Mouse (Mus musculus) olfactory bulb, adult 2 months (tissue): ENCODE measurements around the gene Gnat2.

Experiments used
- CTCF ChIP-seq: fragments of 200-500 bp; IDR thresholded peaks from 2 replicates; pipeline ENCODE4 v1.5.1; 2012; ENCODE audit warnings: low read depth, mild to moderate bottlenecking, low read length, moderate library complexity; ENCODE audit not compliant: insufficient read depth
- POLR2A ChIP-seq: fragments of 200-500 bp; IDR thresholded peaks from 2 replicates; pipeline ENCODE4 v1.6.1; 2012; ENCODE audit warnings: mild to moderate bottlenecking, low read depth, low read length, moderate library complexity; ENCODE audit not compliant: insufficient read depth

DNA sequence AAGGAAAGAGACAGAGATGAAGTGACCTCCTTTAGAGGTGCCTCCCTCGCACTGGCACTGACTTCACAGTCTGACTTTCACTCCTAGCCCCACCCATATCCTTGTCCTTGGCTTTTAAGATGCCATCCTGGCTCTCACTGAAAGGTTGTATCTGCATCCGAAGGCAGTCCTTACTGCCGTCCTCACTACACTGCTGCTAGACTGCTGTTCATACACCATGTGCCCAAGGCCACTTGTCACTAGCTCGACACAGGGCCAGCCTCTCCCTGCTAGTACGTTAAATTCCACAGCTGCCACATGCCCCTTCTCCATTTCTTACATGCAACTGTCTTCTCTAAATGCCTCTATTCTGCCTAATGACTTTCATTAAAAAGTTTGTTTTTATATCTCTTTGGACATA, 18.7 kb downstream of the Gnat2 start:
- TF ChIP-seq CTCF: no peak
- TF ChIP-seq POLR2A: no peak
